Mouse (Mus musculus) cortical plate, adult 2 months (tissue): ENCODE results near the gene Slc6a5. TPM values are rescaled to one million over a fixed set of nuclear protein-coding genes. Genes with fewer than 3 reads are reported as not detected.

Experiments used
- H3K27ac ChIP-seq: fragments of 200-500 bp; 2 replicates; pipeline ENCODE4 v1.5.1; 2012; ENCODE audit warnings: low read length, control low read depth, inconsistent platforms; ENCODE audit not compliant: insufficient read depth
- H3K4me1 ChIP-seq: fragments of 200-500 bp; 2 replicates; pipeline ENCODE4 v1.6.1; 2011; ENCODE audit warnings: low read length; ENCODE audit not compliant: control insufficient read depth, insufficient read depth
- H3K4me3 ChIP-seq: fragments of 200-500 bp; 2 replicates; pipeline ENCODE4 v1.5.1; 2011; ENCODE audit warnings: mild to moderate bottlenecking, low read length, control low read depth; ENCODE audit not compliant: insufficient read depth
- CTCF ChIP-seq: fragments of 200-500 bp; IDR thresholded peaks from 2 replicates; pipeline ENCODE4 v1.5.1; 2011; ENCODE audit warnings: mild to moderate bottlenecking, control low read depth, low read length; ENCODE audit not compliant: insufficient read depth; ENCODE audit errors: extremely low read depth
- POLR2A ChIP-seq: fragments of 200-500 bp; IDR thresholded peaks from 2 replicates; pipeline ENCODE4 v1.6.1; 2011; ENCODE audit warnings: mild to moderate bottlenecking, low read length, control low read depth; ENCODE audit not compliant: insufficient read depth; ENCODE audit errors: extremely low read depth
- polyA plus RNA-seq: library from polyadenylated mRNA; depleted of rRNA; stranded (reverse); fragments of >200 nt; gene quantifications from 2 replicates; pipeline ENCODE4 v1.2.3, GENCODE M21; 2012; rRNA removed

Gene Slc6a5
- polyA plus RNA-seq, 1 experiment, result 0.06 TPM

DNA sequence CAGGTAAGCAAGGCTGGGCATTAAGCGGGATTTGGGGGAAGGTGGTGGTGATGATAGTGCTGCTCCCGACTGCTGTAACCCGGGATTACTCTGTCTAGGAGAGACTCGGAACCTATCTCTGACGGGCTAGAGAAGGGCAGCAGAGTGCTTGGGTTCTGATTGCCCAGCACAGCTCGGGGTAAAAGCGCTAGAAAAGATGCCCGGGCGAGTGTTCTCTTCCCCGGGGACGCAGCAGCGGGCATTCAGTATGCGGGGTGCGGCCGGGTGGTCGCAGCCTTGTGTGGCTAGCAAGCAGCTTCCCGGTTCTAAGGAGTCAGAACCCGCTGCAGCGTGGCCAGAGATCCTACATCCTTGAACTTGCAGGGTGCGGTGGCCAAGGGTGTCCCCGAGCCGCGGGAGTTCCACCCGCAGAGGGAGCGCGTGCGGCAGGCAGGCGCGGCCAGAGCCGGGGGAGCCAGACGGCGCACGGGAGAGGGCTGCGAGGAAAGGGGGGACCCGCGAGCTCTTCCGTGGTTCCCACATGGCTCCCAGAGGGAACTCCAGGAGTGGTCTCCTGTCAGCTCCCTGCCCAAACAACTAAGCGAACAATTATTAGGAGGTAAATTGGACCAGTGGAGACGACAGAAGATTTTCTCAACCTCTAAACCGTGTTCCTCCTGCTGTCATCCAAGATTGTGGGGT lies 65.6 kb downstream of the Slc6a5 start:
- Histone ChIP-seq H3K4me1 (no peaks in the 10 kb centered on the region), H3K27ac (no peak overlapping the region; the same call in 1 of the 2 replicates), H3K4me3 (peak overlapping the region; percentile 63)
- TF ChIP-seq CTCF, result no peak
- TF ChIP-seq POLR2A, result no peak

DNA sequence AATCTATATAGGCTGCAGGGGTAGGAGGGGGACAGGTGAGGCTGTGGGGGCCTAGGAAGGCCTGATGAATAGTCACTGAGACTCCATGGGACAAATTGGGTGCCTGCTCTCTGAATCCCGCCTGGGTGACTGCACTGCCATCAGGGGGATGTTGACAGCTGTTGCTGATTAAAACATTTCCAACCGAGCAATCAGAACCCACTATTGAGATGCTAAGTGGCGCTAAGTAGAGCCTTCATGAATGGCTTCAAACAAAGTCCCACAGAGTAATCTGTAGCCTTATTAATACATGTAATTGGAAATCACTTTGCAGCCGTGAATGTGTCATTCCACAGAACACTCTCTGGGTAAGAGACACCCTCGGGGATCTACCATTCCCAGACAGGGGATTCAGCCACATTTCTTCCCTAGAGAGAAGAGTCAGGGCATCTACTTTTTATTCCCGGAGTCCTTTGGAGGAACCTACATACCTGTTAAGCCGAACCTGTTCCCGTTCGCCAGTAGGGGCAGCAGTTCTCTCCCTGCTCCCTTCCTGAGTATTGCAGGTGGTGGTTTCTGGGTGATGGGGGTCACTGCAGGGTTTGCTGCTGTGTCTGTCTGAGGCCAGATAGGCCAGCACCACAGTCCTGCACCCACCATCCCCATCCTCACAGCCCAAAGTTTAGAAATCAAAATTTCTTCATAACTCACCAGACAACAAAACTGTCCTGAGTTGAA lies 71.7 kb downstream of the Slc6a5 start:
- no peak overlapping the region for H3K27ac ChIP-seq
- no peak overlapping the region for H3K4me3 ChIP-seq
- no peaks in the 10 kb centered on the region for H3K4me1 ChIP-seq
- TF ChIP-seq CTCF (peak; percentile 28; the same call in 1 of the 2 replicates), POLR2A (no peak)

DNA sequence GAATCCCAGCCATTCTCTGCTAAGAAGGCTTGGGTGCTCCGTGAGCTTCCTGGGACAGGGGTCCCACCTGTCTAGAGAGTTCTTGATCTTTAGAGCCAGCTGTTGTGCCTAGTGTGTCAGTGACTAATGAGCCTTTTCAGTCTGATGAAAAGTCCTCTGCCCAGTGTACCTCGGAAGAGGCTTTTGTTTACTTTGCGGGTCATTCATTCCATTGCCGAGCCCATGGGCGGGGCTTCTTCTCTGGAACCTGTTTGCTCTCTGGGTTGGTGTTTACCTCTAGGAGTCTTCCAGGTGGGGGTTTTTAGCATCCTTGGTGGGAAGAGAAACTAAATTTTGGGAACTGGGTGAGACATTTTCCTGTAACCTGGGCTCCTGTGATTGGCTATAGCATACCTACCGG lies 74.8 kb downstream of the Slc6a5 start:
- no peaks in the 10 kb centered on the region for H3K4me1 ChIP-seq
- no peak overlapping the region for H3K4me3 ChIP-seq
- no peak for TF ChIP-seq POLR2A
- no peak for TF ChIP-seq CTCF
- no peak overlapping the region for H3K27ac ChIP-seq

GRCm38 (mm10) chr7:49985947-49986346 lies 76.0 kb downstream of the Slc6a5 start:
- no peak for TF ChIP-seq POLR2A
- TF ChIP-seq CTCF, result no peak
- Histone ChIP-seq H3K4me1 (no peaks in the 10 kb centered on the region), H3K27ac (no peak overlapping the region), H3K4me3 (no peak overlapping the region)

DNA sequence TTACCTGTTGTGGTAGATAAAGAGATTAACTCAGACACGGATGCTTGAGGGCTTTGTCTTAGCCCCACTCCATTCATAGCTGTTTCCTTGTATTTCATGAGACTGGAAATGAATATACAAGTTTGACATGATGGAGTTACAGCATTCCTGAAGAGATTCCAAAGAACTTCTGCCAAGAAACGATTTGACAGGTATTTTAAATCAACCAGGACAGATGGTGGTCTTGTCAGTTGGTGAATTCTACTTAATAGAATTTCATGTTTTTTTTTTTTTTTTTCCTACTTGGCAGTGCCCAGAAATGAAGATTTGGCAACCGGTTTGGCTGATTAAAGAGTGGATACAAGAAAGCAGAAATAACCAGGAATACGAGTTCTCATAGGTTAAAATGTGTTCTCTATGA lies 89.4 kb downstream of the Slc6a5 start:
- H3K4me3 ChIP-seq, result no peak overlapping the region
- no peaks in the 10 kb centered on the region for H3K4me1 ChIP-seq
- H3K27ac ChIP-seq, result no peak overlapping the region
- no peak for TF ChIP-seq CTCF
- no peak for TF ChIP-seq POLR2A

GRCm38 (mm10) chr7:50005268-50005667 lies 95.3 kb downstream of the Slc6a5 start:
- Histone ChIP-seq H3K4me1 (no peaks in the 10 kb centered on the region), H3K4me3 (no peak overlapping the region), H3K27ac (no peak overlapping the region)
- TF ChIP-seq CTCF (no peak), POLR2A (no peak)

Other genes starting within 250 kb of the Slc6a5 start
- 15.8 and 16.3 TPM in 2 replicates for gene Htatip2, start 151.0 kb upstream of the Slc6a5 start, polyA plus RNA-seq
- gene Prmt3, start 131.8 kb upstream of the Slc6a5 start, polyA plus RNA-seq, result 28.0 and 28.7 TPM in 2 replicates
- 27.7 and 28.8 TPM in 2 replicates for gene Nell1, start 64.7 kb downstream of the Slc6a5 start, polyA plus RNA-seq